Mouse (Mus musculus): ENCODE results near the gene Il21r.

GRCm38 (mm10) chr7:125583325-125584004 lies 19.8 kb upstream of the Il21r start:
- TF ChIP-seq POLR2A (IDR thresholded peaks at IDR 0.05; ENCODE audit: insufficient read depth, low read depth, low read length) (no peak), CTCF (IDR thresholded peaks at IDR 0.05; ENCODE audit: insufficient read depth, low read depth, low read length) (no peak)
